Mouse (Mus musculus) lung, adult 2 months (tissue): ENCODE measurements at regions not wholly inside any gene's neighbourhood (a gene's known extent, or its start where the extent isn't known, plus 50 kb on each side); places are given as distances from the start of the nearest gene placed in this dataset.

Experiments used
- CTCF ChIP-seq: fragments of 200-500 bp; IDR thresholded peaks from 2 replicates; pipeline ENCODE4 v1.5.1; 2011; ENCODE audit warnings: mild to moderate bottlenecking, low read length, control low read depth; ENCODE audit not compliant: insufficient read depth
- POLR2A ChIP-seq: fragments of 200-500 bp; IDR thresholded peaks from 2 replicates; pipeline ENCODE4 v1.6.1; 2011; ENCODE audit warnings: low read depth, mild to moderate bottlenecking, control low read depth, low read length, borderline replicate concordance; ENCODE audit errors: extremely low read depth

DNA sequence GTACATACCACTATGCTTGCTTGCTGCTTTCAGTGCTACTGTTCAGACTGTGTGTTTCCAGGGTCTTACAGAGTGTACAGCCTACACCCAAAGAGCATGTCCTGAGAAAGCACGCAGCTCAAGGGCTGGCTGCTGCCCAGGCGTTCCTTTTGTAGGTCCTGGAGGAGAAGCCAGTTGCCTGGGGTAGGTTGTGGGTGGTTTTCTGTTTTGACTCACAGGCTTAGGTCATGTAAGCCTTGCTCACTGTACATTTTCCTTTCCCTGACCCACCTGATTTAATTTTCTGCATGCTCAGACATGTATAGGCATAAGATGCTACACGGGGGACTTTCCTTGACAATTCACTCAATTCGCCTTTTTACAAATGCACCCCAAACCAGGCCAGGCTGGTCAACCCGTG lies 172.9 kb upstream of the Wdfy3 start:
- TF ChIP-seq CTCF (no peak), POLR2A (no peak)
